Mouse (Mus musculus) left cerebral cortex, postnatal 4 days (tissue): ENCODE measurements at regions not wholly inside any gene's neighbourhood (a gene's known extent, or its start where the extent isn't known, plus 50 kb on each side); places are given as distances from the start of the nearest gene placed in this dataset.
"Not testable (repeated sequence)": the region's sequence is repeated elsewhere in the genome, so short reads cannot be mapped to it uniquely, and the experiment has no call there.

Experiments
- DNase-seq: peaks from one replicate; pipeline ENCODE4 v3.0.0-alpha.2; 2022
- intact Hi-C: fragments of 180-260 bp; cut with DNase I; formaldehyde crosslinking; loops from one replicate; pipeline ENCODE4 v1.15.1; 2025

GRCm38 (mm10) chr5:142281997-142282396, 119.3 kb upstream of the Foxk1 start:
- no peak for DNase-seq
- intact Hi-C loops: no loop called here

- no peak for DNase-seq
- intact Hi-C loops: no loop called here
Observed at GRCm38 (mm10) chr5:142287981-142288380, 113.3 kb upstream of the Foxk1 start.

- peak; percentile 18 for DNase-seq
- intact Hi-C loops: loop anchor here (5.0 kb wide), 1 partner anchor 939 kb away; no protein-coding TSS in a partner anchor
Observed at GRCm38 (mm10) chr5:142291451-142291850, 109.8 kb upstream of the Foxk1 start.

GRCm38 (mm10) chr5:142296401-142296800, 104.9 kb upstream of the Foxk1 start:
- DNase-seq, intact Hi-C loops: not testable (repeated sequence)

- intact Hi-C loops: no loop called here
- no peak for DNase-seq
Observed at GRCm38 (mm10) chr5:142299621-142300020, 101.7 kb upstream of the Foxk1 start.

- intact Hi-C loops: no loop called here
- DNase-seq: no peak
Observed at GRCm38 (mm10) chr5:142308511-142308910, 92.8 kb upstream of the Foxk1 start.

- intact Hi-C loops: no loop called here
- DNase-seq: no peak
Observed at GRCm38 (mm10) chr5:142313944-142314343, 87.4 kb upstream of the Foxk1 start.

- no peak for DNase-seq
- intact Hi-C loops: no loop called here
Observed at GRCm38 (mm10) chr5:142314466-142314865, 86.8 kb upstream of the Foxk1 start.

GRCm38 (mm10) chr5:142319268-142319667, 82.0 kb upstream of the Foxk1 start:
- peak; percentile 64 for DNase-seq
- intact Hi-C loops: loop anchor here (5.0 kb wide), 1 partner anchor 1472 kb away; no protein-coding TSS in a partner anchor

GRCm38 (mm10) chr5:142321316-142321715, 80.0 kb upstream of the Foxk1 start:
- intact Hi-C loops: no loop called here
- DNase-seq: no peak

- intact Hi-C loops: no loop called here
- no peak for DNase-seq
Observed at GRCm38 (mm10) chr5:142324928-142325327, 76.4 kb upstream of the Foxk1 start.

GRCm38 (mm10) chr5:142325560-142325959, 75.7 kb upstream of the Foxk1 start:
- peak; percentile 24 for DNase-seq
- intact Hi-C loops: no loop called here

- peak; percentile 63 for DNase-seq
- intact Hi-C loops: no loop called here
Observed at GRCm38 (mm10) chr5:142327261-142327660, 74.0 kb upstream of the Foxk1 start.

- no peak for DNase-seq
- intact Hi-C loops: no loop called here
Observed at GRCm38 (mm10) chr5:142329724-142330520, 71.4 kb upstream of the Foxk1 start.

GRCm38 (mm10) chr5:142332744-142333143, 68.6 kb upstream of the Foxk1 start:
- DNase-seq: no peak
- intact Hi-C loops: no loop called here

GRCm38 (mm10) chr5:142337436-142337835, 63.9 kb upstream of the Foxk1 start:
- intact Hi-C loops: no loop called here
- no peak for DNase-seq

GRCm38 (mm10) chr5:142338051-142338450, 63.2 kb upstream of the Foxk1 start:
- DNase-seq: peak; percentile 20
- intact Hi-C loops: no loop called here

GRCm38 (mm10) chr5:142340205-142341025, 60.9 kb upstream of the Foxk1 start:
- DNase-seq: peak; percentile 55
- intact Hi-C loops: no loop called here

- peak; percentile 23 for DNase-seq
- intact Hi-C loops: no loop called here
Observed at GRCm38 (mm10) chr5:142341026-142341432, 60.3 kb upstream of the Foxk1 start.

- DNase-seq: no peak
- intact Hi-C loops: no loop called here
Observed at GRCm38 (mm10) chr5:142346454-142346853, 54.8 kb upstream of the Foxk1 start.

GRCm38 (mm10) chr5:142350574-142350973, 50.7 kb upstream of the Foxk1 start:
- no peak for DNase-seq
- intact Hi-C loops: no loop called here
